Mouse (Mus musculus): ENCODE measurements around the gene Ankub1. TPM values are rescaled to one million over a fixed set of nuclear protein-coding genes. Genes with fewer than 3 reads are reported as not detected.

The Ankub1 gene
- total and polyA plus RNA-seq, 3 experiments: 0.05 TPM; not detected in 2

DNA sequence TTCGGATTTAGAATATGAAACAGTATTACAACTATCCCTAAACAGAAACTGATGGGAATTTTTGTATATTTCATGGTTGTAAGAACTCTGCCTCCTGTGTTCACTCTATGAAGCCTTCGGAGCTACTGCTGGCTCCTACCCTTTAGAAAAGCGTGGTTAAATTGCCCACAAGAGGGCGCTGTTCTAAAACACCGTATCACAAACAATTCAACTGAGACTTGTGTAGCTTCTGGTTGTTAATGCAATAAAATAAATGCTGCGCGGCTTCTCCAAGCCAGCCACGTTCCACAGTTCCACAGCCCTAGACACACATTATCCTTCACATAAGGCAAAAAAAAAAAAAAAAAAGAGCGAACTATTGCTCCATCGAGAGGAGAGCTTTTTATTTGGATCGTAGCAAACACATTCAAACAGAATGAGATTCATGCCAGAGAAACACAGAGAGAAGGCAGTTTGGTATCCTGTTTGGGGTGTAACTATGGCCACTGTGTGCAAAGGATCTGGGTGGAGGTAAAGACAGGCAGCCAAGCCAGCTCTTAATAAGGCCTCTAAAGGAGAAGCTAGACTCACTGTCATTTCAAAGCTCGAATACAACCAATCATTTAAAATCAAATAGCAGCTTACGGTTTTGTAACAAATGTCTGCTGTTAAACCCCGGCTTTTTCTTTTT lies 25.4 kb downstream of the Ankub1 start:
- no peak for TF ChIP-seq POLR2AphosphoS5 (IDR thresholded peaks at IDR 0.05; ENCODE audit: insufficient replicate concordance, low read depth, low read length)
- no peak for TF ChIP-seq GATA1 (IDR thresholded peaks at IDR 0.05; ENCODE audit: borderline replicate concordance, low read length)
- no peak for TF ChIP-seq TAL1 (conservative IDR thresholded peaks at IDR 0.05; ENCODE audit: low read depth, low read length)
- no peak for TF ChIP-seq GATA2 (IDR thresholded peaks at IDR 0.05; ENCODE audit: borderline replicate concordance, low read depth, low read length)
- no peak for TF ChIP-seq CTCF (IDR thresholded peaks at IDR 0.05; ENCODE audit: low read depth, low read length)
- ATAC-seq (ENCODE audit: extremely low read depth, insufficient number of reproducible peaks, low FRiP score, poor library complexity, severe bottlenecking): no peak
- no peak overlapping the region for H3K4me3 ChIP-seq (ENCODE audit: low read depth, low read length)

DNA sequence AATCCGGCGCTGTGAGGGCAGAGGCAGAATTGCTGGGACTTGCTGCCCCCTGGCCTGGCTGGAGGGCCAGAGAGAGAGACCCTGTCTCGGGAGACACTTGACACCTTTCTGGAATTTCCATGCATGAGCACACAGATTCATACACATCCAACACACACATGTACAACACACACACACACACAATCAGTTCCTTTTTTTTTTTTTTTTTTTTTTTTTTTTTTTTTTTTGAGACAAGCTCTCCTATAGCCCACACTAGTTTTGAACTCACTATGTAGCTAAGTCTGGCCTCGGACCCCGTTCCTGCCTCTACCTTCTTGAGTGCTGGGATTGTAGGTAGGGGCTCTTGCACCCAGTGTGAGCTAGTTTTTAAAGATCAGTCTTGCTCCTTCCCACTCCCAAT lies 26.7 kb downstream of the Ankub1 start:
- TF ChIP-seq POLR2AphosphoS5 (IDR thresholded peaks at IDR 0.05; ENCODE audit: insufficient replicate concordance, low read depth, low read length): no peak
- no peak for DNase-seq (ENCODE audit: low spot score)

More for the DNA sequence above, 25.4 kb downstream of the Ankub1 start:
- Histone ChIP-seq H3K36me3 (replicated peaks) (no peaks in the 10 kb centered on the region), H3K27me3 (ENCODE audit: insufficient read depth, low read length) (no peaks in the 10 kb centered on the region), H3K9me3 (replicated peaks) (no peaks in the 10 kb centered on the region; the same call in 1 of the 2 replicates), H3K4me1 (ENCODE audit: insufficient read depth, low read depth, low read length) (no peaks in the 10 kb centered on the region)
- DNase-seq (ENCODE audit: low spot score): no peak

DNA sequence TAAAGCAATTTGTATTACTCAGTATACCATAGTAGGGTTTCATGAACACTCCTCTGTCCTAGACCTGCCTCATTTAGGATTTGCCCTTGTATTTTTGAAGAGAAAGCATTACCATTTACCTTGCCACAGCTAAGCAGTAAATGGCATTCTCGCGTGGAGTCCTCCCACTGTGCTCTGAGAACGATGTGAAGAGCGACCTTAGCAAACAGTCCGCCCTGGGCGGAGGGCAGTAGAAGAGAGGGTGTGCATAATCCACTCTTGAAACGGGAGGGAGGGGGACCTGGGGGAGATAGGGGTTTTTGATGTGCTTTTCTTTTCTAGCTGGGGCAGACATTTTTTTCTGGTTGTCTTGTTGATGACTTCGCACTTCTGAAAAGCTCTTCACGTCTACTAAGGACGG lies 27.9 kb downstream of the Ankub1 start:
- ATAC-seq (ENCODE audit: extremely low read depth, insufficient number of reproducible peaks, low FRiP score, poor library complexity, severe bottlenecking) (no peak), DNase-seq (ENCODE audit: low spot score) (no peak)
- no peak overlapping the region for H3K4me3 ChIP-seq (ENCODE audit: low read depth, low read length)
- TF ChIP-seq POLR2AphosphoS5 (IDR thresholded peaks at IDR 0.05; ENCODE audit: insufficient replicate concordance, low read depth, low read length) (no peak), GATA1 (IDR thresholded peaks at IDR 0.05; ENCODE audit: borderline replicate concordance, low read length) (no peak), GATA2 (IDR thresholded peaks at IDR 0.05; ENCODE audit: borderline replicate concordance, low read depth, low read length) (no peak), TAL1 (conservative IDR thresholded peaks at IDR 0.05; ENCODE audit: low read depth, low read length) (no peak), CTCF (IDR thresholded peaks at IDR 0.05; ENCODE audit: low read depth, low read length) (no peak)
- H3K4me1 ChIP-seq (ENCODE audit: insufficient read depth, low read depth, low read length): no peaks in the 10 kb centered on the region
- H3K27me3 ChIP-seq (ENCODE audit: insufficient read depth, low read length): no peaks in the 10 kb centered on the region
- no peaks in the 10 kb centered on the region for H3K36me3 ChIP-seq (replicated peaks)
- no peaks in the 10 kb centered on the region; the same call in 1 of the 2 replicates for H3K9me3 ChIP-seq (replicated peaks)

More for the DNA sequence above, 26.7 kb downstream of the Ankub1 start:
- no peak for ATAC-seq (ENCODE audit: extremely low read depth, insufficient number of reproducible peaks, low FRiP score, poor library complexity, severe bottlenecking)
- Histone ChIP-seq H3K9me3 (replicated peaks) (no peaks in the 10 kb centered on the region; the same call in 1 of the 2 replicates), H3K4me3 (ENCODE audit: low read depth, low read length) (no peak overlapping the region), H3K4me1 (ENCODE audit: insufficient read depth, low read depth, low read length) (no peaks in the 10 kb centered on the region), H3K27me3 (ENCODE audit: insufficient read depth, low read length) (no peaks in the 10 kb centered on the region), H3K36me3 (replicated peaks) (no peaks in the 10 kb centered on the region)

DNA sequence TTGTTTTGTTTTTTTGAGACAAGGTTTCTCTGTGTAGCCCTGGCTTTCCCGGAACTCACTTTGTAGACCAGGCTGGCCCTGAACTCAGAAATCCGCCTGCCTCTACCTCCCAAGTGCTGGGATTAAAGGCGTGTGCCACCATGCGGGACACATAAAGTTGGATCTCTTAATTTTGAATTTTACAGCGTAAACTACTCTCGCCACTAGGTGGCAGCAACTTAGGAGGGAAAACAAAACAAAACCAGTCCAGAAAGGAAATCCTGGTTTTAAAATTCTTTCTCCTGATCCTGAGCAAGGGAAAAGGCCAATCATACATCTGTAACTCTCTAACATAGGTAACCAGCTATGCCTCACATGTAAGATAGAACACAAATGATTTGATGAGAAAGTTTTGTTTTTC lies 28.9 kb downstream of the Ankub1 start:
- ATAC-seq (ENCODE audit: extremely low read depth, insufficient number of reproducible peaks, low FRiP score, poor library complexity, severe bottlenecking): no peak; the same call in 1 of the 2 replicates
- H3K4me3 ChIP-seq (ENCODE audit: low read depth, low read length): no peak overlapping the region
- DNase-seq (ENCODE audit: low spot score): no peak
- no peaks in the 10 kb centered on the region for H3K4me1 ChIP-seq (ENCODE audit: insufficient read depth, low read depth, low read length)
- TF ChIP-seq GATA1 (IDR thresholded peaks at IDR 0.05; ENCODE audit: borderline replicate concordance, low read length) (no peak), CTCF (IDR thresholded peaks at IDR 0.05; ENCODE audit: low read depth, low read length) (0 out of 2 replicates have a peak, but pooled peaks have one; percentile 15), POLR2AphosphoS5 (IDR thresholded peaks at IDR 0.05; ENCODE audit: insufficient replicate concordance, low read depth, low read length) (no peak)
- H3K36me3 ChIP-seq (replicated peaks): no peaks in the 10 kb centered on the region
- H3K9me3 ChIP-seq (replicated peaks): no peaks in the 10 kb centered on the region; the same call in 1 of the 2 replicates
- no peaks in the 10 kb centered on the region for H3K27me3 ChIP-seq (ENCODE audit: insufficient read depth, low read length)

DNA sequence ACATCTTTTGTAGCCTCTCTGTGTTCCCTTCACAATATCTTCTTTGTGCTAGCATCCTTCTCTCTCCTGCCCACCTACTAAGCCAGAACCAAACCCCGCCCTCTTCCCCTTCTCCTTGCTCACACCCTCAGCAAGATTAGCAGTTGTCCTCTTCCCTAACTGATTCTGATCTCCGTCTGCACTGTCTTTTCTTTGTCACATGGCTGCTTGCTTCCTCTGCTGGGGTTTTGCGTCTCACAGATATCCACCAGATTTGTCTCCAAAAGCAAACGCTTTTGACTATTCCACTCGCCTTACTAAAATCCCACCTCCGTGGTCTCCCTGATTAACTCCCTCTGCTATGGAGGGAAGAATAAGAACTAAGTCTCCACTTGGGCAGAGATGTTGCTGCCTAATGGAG lies 34.0 kb downstream of the Ankub1 start:
- DNase-seq (ENCODE audit: low spot score) (no peak), ATAC-seq (ENCODE audit: extremely low read depth, insufficient number of reproducible peaks, low FRiP score, poor library complexity, severe bottlenecking) (no peak)
- Histone ChIP-seq H3K27me3 (ENCODE audit: insufficient read depth, low read length) (no peaks in the 10 kb centered on the region), H3K36me3 (replicated peaks) (no peaks in the 10 kb centered on the region), H3K4me1 (ENCODE audit: insufficient read depth, low read depth, low read length) (no peaks in the 10 kb centered on the region), H3K4me3 (ENCODE audit: low read depth, low read length) (no peak overlapping the region), H3K9me3 (replicated peaks) (no peaks in the 10 kb centered on the region; the same call in 1 of the 2 replicates)
- TF ChIP-seq CTCF (IDR thresholded peaks at IDR 0.05; ENCODE audit: low read depth, low read length) (no peak), GATA2 (IDR thresholded peaks at IDR 0.05; ENCODE audit: borderline replicate concordance, low read depth, low read length) (no peak), POLR2AphosphoS5 (IDR thresholded peaks at IDR 0.05; ENCODE audit: insufficient replicate concordance, low read depth, low read length) (no peak), TAL1 (conservative IDR thresholded peaks at IDR 0.05; ENCODE audit: low read depth, low read length) (no peak), GATA1 (IDR thresholded peaks at IDR 0.05; ENCODE audit: borderline replicate concordance, low read length) (no peak)

DNA sequence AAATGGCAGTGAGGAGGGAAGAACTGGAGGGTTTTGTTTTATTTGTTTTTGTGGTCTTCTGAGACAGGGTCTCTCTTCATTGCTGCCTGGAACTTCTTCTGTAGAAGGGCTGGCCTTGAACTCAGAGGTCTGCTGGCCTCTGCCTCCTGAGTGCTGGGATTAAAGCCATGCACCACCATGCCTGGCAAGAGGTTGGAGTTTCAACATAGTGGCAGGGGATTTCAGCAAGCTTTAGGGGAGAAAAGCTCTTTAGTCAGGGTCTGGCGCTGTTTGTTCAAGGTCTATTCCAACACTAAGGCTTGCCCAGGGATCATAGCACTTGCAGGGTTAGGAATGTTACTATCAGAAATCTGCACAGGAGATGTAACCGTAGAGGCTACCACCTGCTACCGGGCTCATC lies 39.0 kb downstream of the Ankub1 start:
- TF ChIP-seq GATA2 (IDR thresholded peaks at IDR 0.05; ENCODE audit: borderline replicate concordance, low read depth, low read length): no peak
- TF ChIP-seq POLR2AphosphoS5 (IDR thresholded peaks at IDR 0.05; ENCODE audit: insufficient replicate concordance, low read depth, low read length): no peak
- Histone ChIP-seq H3K4me3 (ENCODE audit: low read depth, low read length) (no peak overlapping the region), H3K36me3 (replicated peaks) (peaks cover 4% of the 10 kb centered on the region), H3K9me3 (replicated peaks) (no peaks in the 10 kb centered on the region), H3K4me1 (ENCODE audit: insufficient read depth, low read depth, low read length) (peaks cover 8% of the 10 kb centered on the region; the same call in 1 of the 2 replicates), H3K27me3 (ENCODE audit: insufficient read depth, low read length) (no peaks in the 10 kb centered on the region)
- ATAC-seq (ENCODE audit: extremely low read depth, insufficient number of reproducible peaks, low FRiP score, poor library complexity, severe bottlenecking): no peak
- DNase-seq (ENCODE audit: low spot score): no peak
